ENCODE assay signal across 1 mouse cellular context in the genomic region with DNA sequence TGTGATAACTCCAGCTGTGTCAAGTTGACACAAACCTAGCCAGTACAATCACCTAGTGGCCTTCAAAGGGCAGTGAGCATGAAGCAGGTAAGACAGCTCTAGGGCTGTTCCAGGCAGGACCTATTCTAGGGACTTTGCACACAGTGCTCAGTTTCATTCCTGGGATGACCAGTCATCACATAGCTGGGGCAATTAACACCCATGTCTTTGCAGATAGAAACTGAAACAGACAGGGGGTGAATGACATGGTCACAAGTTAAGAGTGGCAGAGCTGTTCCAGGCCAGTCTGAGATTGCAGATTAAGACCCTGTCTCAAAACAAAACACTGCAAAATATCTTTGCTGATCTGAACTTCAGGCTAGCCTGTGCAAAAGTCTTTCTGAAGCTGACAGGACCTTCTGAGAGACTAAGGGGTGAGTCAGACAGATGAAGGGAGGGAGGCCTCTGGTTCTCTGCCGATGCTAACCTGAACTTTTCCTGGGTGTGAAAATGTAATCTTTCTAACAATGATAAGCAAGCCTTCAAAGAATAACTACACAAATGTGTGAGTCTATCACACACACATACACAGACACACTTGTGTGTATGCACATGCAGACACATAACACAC.
TF ChIP-seq lines count a peak whose summit lies in the region.

No protein-coding gene starts in this region.

TF ChIP-seq in CH12.LX, 34 proteins besides CTCF, POLR2A, EP300 and RAD21 (continued from another document):
- TF ChIP-seq ETS1 (conservative IDR thresholded peaks at IDR 0.05; ENCODE audit: low read depth, low read length) (0 out of 2 replicates have a peak, but pooled peaks have one; percentile 33), NRF1 (IDR thresholded peaks at IDR 0.05; ENCODE audit: low read depth, low read length) (no peak)
